Mouse (Mus musculus): ENCODE measurements around the gene Mrpl47. TPM values are rescaled to one million over a fixed set of nuclear protein-coding genes. Genes with fewer than 3 reads are reported as not detected.

Gene Mrpl47
- polyA plus RNA-seq (2012; rRNA removed) (7.8 and 15.4 TPM in 2 replicates), polyA plus RNA-seq (2014; fragmentation: Nextera tagmentation; extraction: Ambion mirVana) (31.3 and 33.2 TPM in 2 replicates)

GRCm38 (mm10) chr3:32737172-32737655 is at the start of gene Mrpl47:
Gene Mrpl47, minus strand, starts transcription at chr3:32737605.
- H3K4me3 ChIP-seq (replicated peaks; ENCODE audit: low read length): peak within 1 kb of the TSS; percentile 86
- peak within 1 kb of the TSS; percentile 70 for H3K9ac ChIP-seq (ENCODE audit: low read depth, low read length, severe bottlenecking)
- peak within 1 kb of the TSS; percentile 79 for H3K4me2 ChIP-seq (replicated peaks; ENCODE audit: low read depth, low read length, severe bottlenecking)
- no peaks in the 10 kb centered on the region for H3K27me3 ChIP-seq (ENCODE audit: control insufficient read depth, insufficient read depth, low read length)
- H3K27ac ChIP-seq (replicated peaks; ENCODE audit: low read depth, low read length): peak within 1 kb of the TSS; percentile 50; the same call in 1 of the 2 replicates
- H3K36me3 ChIP-seq (ENCODE audit: control insufficient read depth, insufficient read depth, low read length): peaks cover 20% of the 10 kb centered on the region
- DNase-seq (ENCODE audit: low spot score) (no peak), ATAC-seq (ENCODE audit: low FRiP score, low read depth) (peak; percentile 38)
- 3% methylated on average over 31 of the region's 31 CpGs for WGBS
- TF ChIP-seq POLR2A (IDR thresholded peaks at IDR 0.05; ENCODE audit: borderline replicate concordance, extremely low read depth, insufficient read depth, insufficient read length): no peak
- no peaks in the 10 kb centered on the region for H3K9me3 ChIP-seq (ENCODE audit: control insufficient read depth, low read length)
- H3K4me1 ChIP-seq (ENCODE audit: control insufficient read depth, insufficient read depth, low read length): peaks cover 7% of the 10 kb centered on the region

- WGBS: 67% methylated on average over 2 of the region's 2 CpGs
- Histone ChIP-seq H3K4me3 (replicated peaks; ENCODE audit: low read length) (no peak overlapping the region), H3K36me3 (ENCODE audit: control insufficient read depth, insufficient read depth, low read length) (no peaks in the 10 kb centered on the region), H3K9ac (ENCODE audit: low read depth, low read length, severe bottlenecking) (no peak overlapping the region), H3K9me3 (ENCODE audit: control insufficient read depth, low read length) (no peaks in the 10 kb centered on the region), H3K4me2 (replicated peaks; ENCODE audit: low read depth, low read length, severe bottlenecking) (no peak overlapping the region), H3K27ac (replicated peaks; ENCODE audit: low read depth, low read length) (no peak overlapping the region), H3K4me1 (ENCODE audit: control insufficient read depth, insufficient read depth, low read length) (no peaks in the 10 kb centered on the region), H3K27me3 (ENCODE audit: control insufficient read depth, insufficient read depth, low read length) (no peaks in the 10 kb centered on the region)
- TF ChIP-seq POLR2A (IDR thresholded peaks at IDR 0.05; ENCODE audit: borderline replicate concordance, extremely low read depth, insufficient read depth, insufficient read length): no peak
- DNase-seq (ENCODE audit: low spot score) (no peak), ATAC-seq (ENCODE audit: low FRiP score, low read depth) (no peak)
These were observed 33.4 kb upstream of the Mrpl47 start for GRCm38 (mm10) chr3:32770781-32771180.

- Histone ChIP-seq H3K36me3 (ENCODE audit: control insufficient read depth, insufficient read depth, low read length) (no peaks in the 10 kb centered on the region), H3K27ac (replicated peaks; ENCODE audit: low read depth, low read length) (no peak overlapping the region), H3K4me1 (ENCODE audit: control insufficient read depth, insufficient read depth, low read length) (no peaks in the 10 kb centered on the region), H3K9me3 (ENCODE audit: control insufficient read depth, low read length) (no peaks in the 10 kb centered on the region), H3K27me3 (ENCODE audit: control insufficient read depth, insufficient read depth, low read length) (no peaks in the 10 kb centered on the region), H3K4me3 (replicated peaks; ENCODE audit: low read length) (no peak overlapping the region), H3K9ac (ENCODE audit: low read depth, low read length, severe bottlenecking) (no peak overlapping the region), H3K4me2 (replicated peaks; ENCODE audit: low read depth, low read length, severe bottlenecking) (no peak overlapping the region)
- ATAC-seq (ENCODE audit: low FRiP score, low read depth) (no peak), DNase-seq (ENCODE audit: low spot score) (no peak)
- TF ChIP-seq POLR2A (IDR thresholded peaks at IDR 0.05; ENCODE audit: borderline replicate concordance, extremely low read depth, insufficient read depth, insufficient read length): no peak
- WGBS: 41% methylated on average over 7 of the region's 7 CpGs
These were observed 26.5 kb upstream of the Mrpl47 start for GRCm38 (mm10) chr3:32763902-32764301.

- no peak for DNase-seq (ENCODE audit: low spot score)
- Histone ChIP-seq H3K27me3 (ENCODE audit: control insufficient read depth, insufficient read depth, low read length) (no peaks in the 10 kb centered on the region), H3K4me1 (ENCODE audit: control insufficient read depth, insufficient read depth, low read length) (no peaks in the 10 kb centered on the region), H3K9ac (ENCODE audit: low read depth, low read length, severe bottlenecking) (no peak overlapping the region), H3K4me2 (replicated peaks; ENCODE audit: low read depth, low read length, severe bottlenecking) (no peak overlapping the region), H3K36me3 (ENCODE audit: control insufficient read depth, insufficient read depth, low read length) (no peaks in the 10 kb centered on the region), H3K9me3 (ENCODE audit: control insufficient read depth, low read length) (no peaks in the 10 kb centered on the region), H3K27ac (replicated peaks; ENCODE audit: low read depth, low read length) (no peak overlapping the region), H3K4me3 (replicated peaks; ENCODE audit: low read length) (no peak overlapping the region)
- 55% methylated on average over 8 of the region's 8 CpGs for WGBS
- ATAC-seq (ENCODE audit: low FRiP score, low read depth): no peak
- no peak for TF ChIP-seq POLR2A (IDR thresholded peaks at IDR 0.05; ENCODE audit: borderline replicate concordance, extremely low read depth, insufficient read depth, insufficient read length)
These were observed 25.6 kb upstream of the Mrpl47 start for GRCm38 (mm10) chr3:32762962-32763361.

- no peaks in the 10 kb centered on the region for H3K36me3 ChIP-seq (ENCODE audit: control insufficient read depth, insufficient read depth, low read length)
- no peaks in the 10 kb centered on the region for H3K4me1 ChIP-seq (ENCODE audit: control insufficient read depth, insufficient read depth, low read length)
- no peak overlapping the region for H3K9ac ChIP-seq (ENCODE audit: low read depth, low read length, severe bottlenecking)
- ATAC-seq (ENCODE audit: low FRiP score, low read depth): no peak
- H3K9me3 ChIP-seq (ENCODE audit: control insufficient read depth, low read length): no peaks in the 10 kb centered on the region
- no peak overlapping the region for H3K4me2 ChIP-seq (replicated peaks; ENCODE audit: low read depth, low read length, severe bottlenecking)
- no peaks in the 10 kb centered on the region for H3K27me3 ChIP-seq (ENCODE audit: control insufficient read depth, insufficient read depth, low read length)
- no peak overlapping the region for H3K4me3 ChIP-seq (replicated peaks; ENCODE audit: low read length)
- TF ChIP-seq POLR2A (IDR thresholded peaks at IDR 0.05; ENCODE audit: borderline replicate concordance, extremely low read depth, insufficient read depth, insufficient read length): no peak
- no peak overlapping the region for H3K27ac ChIP-seq (replicated peaks; ENCODE audit: low read depth, low read length)
- no peak for DNase-seq (ENCODE audit: low spot score)
- 63% methylated on average over 5 of the region's 5 CpGs for WGBS
These were observed 21.8 kb upstream of the Mrpl47 start for GRCm38 (mm10) chr3:32759212-32759611.

Data from limb, embryonic 14.5 days (tissue).